Mouse (Mus musculus): Measurements from ENCODE around the gene Gaa. TPM values are rescaled to one million over a fixed set of nuclear protein-coding genes. Genes with fewer than 3 reads are reported as not detected.
"Not testable (repeated sequence)": the region's sequence is repeated elsewhere in the genome, so short reads cannot be mapped to it uniquely, and the experiment has no call there.

Gene Gaa
- polyA plus RNA-seq, 1 experiment from 2014 or later, result 30.8 TPM

DNA sequence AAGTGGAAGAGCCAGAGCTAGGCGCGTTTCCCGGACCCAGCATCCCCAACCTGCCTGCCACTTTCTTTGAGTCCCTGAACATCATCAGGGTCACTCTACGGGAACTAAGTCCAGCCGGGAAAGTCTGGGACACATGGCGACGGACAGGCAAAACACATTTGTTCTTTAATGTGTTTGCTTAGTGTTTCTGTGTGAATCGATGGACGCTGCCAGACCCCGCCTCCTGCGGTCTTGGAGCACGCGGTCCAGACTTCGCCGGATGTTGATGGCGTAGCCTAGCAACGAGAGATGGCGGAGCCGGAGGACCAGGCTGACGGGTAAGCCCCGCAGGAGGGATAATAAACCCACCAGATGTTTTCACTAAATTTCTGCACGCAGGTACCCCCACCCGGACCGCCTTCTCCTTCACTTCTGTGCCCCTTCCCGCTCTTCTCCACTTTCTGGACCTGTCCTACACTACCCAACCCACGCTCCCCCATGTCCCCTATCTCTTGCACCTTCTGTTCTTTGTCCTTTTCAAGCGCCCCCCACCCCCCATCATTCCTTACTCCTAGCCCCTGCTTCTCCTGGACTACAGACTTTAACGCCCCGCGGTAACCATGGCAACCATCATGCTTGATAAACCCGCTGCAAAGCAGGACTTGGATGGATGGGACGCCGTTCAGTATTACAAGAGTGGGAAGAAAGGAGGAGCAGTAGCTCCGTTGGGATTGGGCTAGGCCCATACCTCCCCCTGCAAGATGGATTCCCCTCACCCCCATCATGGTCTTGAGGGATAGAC, 38.7 kb upstream of the Gaa start:
- no peaks in the 10 kb centered on the region for H3K36me3 ChIP-seq (ENCODE audit: control insufficient read depth, insufficient read depth)
- H3K4me1 ChIP-seq (ENCODE audit: control insufficient read depth, low read depth, low read length), result peaks cover 9% of the 10 kb centered on the region
- no peak overlapping the region for H3K9ac ChIP-seq (ENCODE audit: low read depth, low read length)
- H3K4me2 ChIP-seq (ENCODE audit: low read depth, low read length), result peak overlapping the region; percentile 77
- ATAC-seq (ENCODE audit: low read depth), result peak; percentile 53
- peak overlapping the region; percentile 66 for H3K4me3 ChIP-seq (ENCODE audit: low read depth, low read length)
- peaks cover 24% of the 10 kb centered on the region for H3K27me3 ChIP-seq (ENCODE audit: control insufficient read depth, insufficient read depth, low read depth, low read length)
- WGBS (ENCODE audit: insufficient replicate concordance), result 3% methylated on average over 34 of the region's 34 CpGs
- no peak overlapping the region for H3K27ac ChIP-seq (ENCODE audit: low read length)
- H3K9me3 ChIP-seq (replicated peaks; ENCODE audit: control insufficient read depth, low read length), result no peaks in the 10 kb centered on the region

DNA sequence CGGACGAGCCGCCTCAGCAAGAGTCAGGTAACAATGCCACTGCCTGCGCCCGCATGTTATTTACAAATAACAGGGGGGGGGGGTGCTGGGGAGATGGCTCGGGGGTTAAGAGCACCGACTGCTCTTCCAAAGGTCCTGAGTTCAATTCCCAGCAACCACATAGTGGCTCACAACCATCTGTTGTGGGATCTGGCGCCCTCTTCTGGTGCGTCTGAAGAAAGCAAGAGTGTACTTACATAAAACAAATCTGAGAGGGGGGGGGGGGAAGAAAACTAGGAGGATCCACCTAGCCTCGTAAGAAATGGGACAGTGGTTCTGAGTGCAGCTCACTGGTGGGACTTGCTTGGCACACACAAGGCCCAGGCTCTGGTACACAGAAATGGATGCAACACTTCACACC, 32.9 kb upstream of the Gaa start:
- Histone ChIP-seq H3K9ac (ENCODE audit: low read depth, low read length) (no peak overlapping the region), H3K27ac (ENCODE audit: low read length) (no peak overlapping the region), H3K9me3 (replicated peaks; ENCODE audit: control insufficient read depth, low read length) (no peaks in the 10 kb centered on the region), H3K4me1 (ENCODE audit: control insufficient read depth, low read depth, low read length) (peaks cover 2% of the 10 kb centered on the region; the same call in 1 of the 2 replicates), H3K4me3 (ENCODE audit: low read depth, low read length) (no peak overlapping the region), H3K36me3 (ENCODE audit: control insufficient read depth, insufficient read depth) (no peaks in the 10 kb centered on the region), H3K27me3 (ENCODE audit: control insufficient read depth, insufficient read depth, low read depth, low read length) (peaks cover 3% of the 10 kb centered on the region; the same call in 1 of the 2 replicates), H3K4me2 (ENCODE audit: low read depth, low read length) (no peak overlapping the region)
- 75% methylated on average over 10 of the region's 10 CpGs for WGBS (ENCODE audit: insufficient replicate concordance)
- no peak for ATAC-seq (ENCODE audit: low read depth)

DNA sequence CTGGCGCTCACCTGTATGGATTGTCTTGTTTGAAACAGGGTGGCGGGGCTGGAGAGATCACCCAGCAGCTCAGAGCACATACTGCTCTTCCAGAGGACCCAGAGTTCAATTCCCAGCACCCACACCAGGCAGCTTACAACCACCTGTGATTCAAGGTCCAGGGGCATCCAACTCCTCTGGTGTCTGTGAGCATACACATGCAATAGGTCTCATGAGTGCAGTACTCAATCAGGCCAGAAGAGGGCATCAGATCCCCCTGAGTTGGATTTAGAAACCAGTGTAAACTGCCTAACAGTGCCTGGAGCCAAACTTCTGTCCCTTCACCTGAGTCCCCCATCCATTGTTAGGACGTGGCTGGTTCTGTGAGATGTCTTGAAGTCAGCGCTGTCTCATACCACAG, 32.1 kb upstream of the Gaa start:
- Histone ChIP-seq H3K27ac (ENCODE audit: low read length) (no peak overlapping the region), H3K4me3 (ENCODE audit: low read depth, low read length) (no peak overlapping the region), H3K4me1 (ENCODE audit: control insufficient read depth, low read depth, low read length) (peaks cover 2% of the 10 kb centered on the region; the same call in 1 of the 2 replicates), H3K9ac (ENCODE audit: low read depth, low read length) (no peak overlapping the region), H3K27me3 (ENCODE audit: control insufficient read depth, insufficient read depth, low read depth, low read length) (no peaks in the 10 kb centered on the region; the same call in 1 of the 2 replicates), H3K4me2 (ENCODE audit: low read depth, low read length) (no peak overlapping the region), H3K36me3 (ENCODE audit: control insufficient read depth, insufficient read depth) (no peaks in the 10 kb centered on the region), H3K9me3 (replicated peaks; ENCODE audit: control insufficient read depth, low read length) (no peaks in the 10 kb centered on the region)
- ATAC-seq (ENCODE audit: low read depth), result no peak
- WGBS (ENCODE audit: insufficient replicate concordance), result 61% methylated on average over 4 of the region's 4 CpGs

- Histone ChIP-seq H3K9ac (ENCODE audit: low read depth, low read length) (no peak overlapping the region), H3K9me3 (replicated peaks; ENCODE audit: control insufficient read depth, low read length) (no peaks in the 10 kb centered on the region), H3K4me3 (ENCODE audit: low read depth, low read length) (no peak overlapping the region), H3K27ac (ENCODE audit: low read length) (no peak overlapping the region), H3K27me3 (ENCODE audit: control insufficient read depth, insufficient read depth, low read depth, low read length) (no peaks in the 10 kb centered on the region), H3K4me2 (ENCODE audit: low read depth, low read length) (no peak overlapping the region), H3K4me1 (ENCODE audit: control insufficient read depth, low read depth, low read length) (peaks cover 2% of the 10 kb centered on the region; the same call in 1 of the 2 replicates), H3K36me3 (ENCODE audit: control insufficient read depth, insufficient read depth) (no peaks in the 10 kb centered on the region)
- ATAC-seq (ENCODE audit: low read depth), result no peak
- WGBS (ENCODE audit: insufficient replicate concordance), result 28% methylated on average over 8 of the region's 8 CpGs
Measured at GRCm38 (mm10) chr11:119236354-119236753, 31.3 kb upstream of the Gaa start.

DNA sequence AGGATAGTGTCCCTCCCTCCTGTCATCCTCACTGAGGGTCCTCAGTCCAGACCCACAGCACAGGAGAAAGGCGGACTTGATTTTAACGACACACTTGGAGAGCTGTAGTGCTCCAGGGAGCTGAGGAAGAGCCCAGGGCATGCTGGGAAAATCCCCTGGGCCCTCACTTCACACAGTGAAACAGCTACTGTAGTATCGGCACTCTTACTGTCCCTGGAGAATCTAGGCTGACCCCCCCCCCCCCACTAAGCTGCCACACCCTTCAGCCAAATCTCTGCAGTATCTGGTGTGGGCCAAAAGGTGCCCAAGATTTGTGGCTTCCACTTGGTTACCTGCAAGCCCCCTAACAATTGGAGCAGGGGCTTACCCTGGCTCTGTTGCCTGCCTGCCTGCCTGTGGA, 30.7 kb upstream of the Gaa start:
- Histone ChIP-seq H3K9ac (ENCODE audit: low read depth, low read length) (no peak overlapping the region), H3K27me3 (ENCODE audit: control insufficient read depth, insufficient read depth, low read depth, low read length) (no peaks in the 10 kb centered on the region), H3K27ac (ENCODE audit: low read length) (no peak overlapping the region), H3K4me1 (ENCODE audit: control insufficient read depth, low read depth, low read length) (peaks cover 2% of the 10 kb centered on the region; the same call in 1 of the 2 replicates), H3K4me2 (ENCODE audit: low read depth, low read length) (no peak overlapping the region), H3K36me3 (ENCODE audit: control insufficient read depth, insufficient read depth) (no peaks in the 10 kb centered on the region), H3K4me3 (ENCODE audit: low read depth, low read length) (no peak overlapping the region), H3K9me3 (replicated peaks; ENCODE audit: control insufficient read depth, low read length) (no peaks in the 10 kb centered on the region)
- no peak for ATAC-seq (ENCODE audit: low read depth)
- 48% methylated on average over 3 of the region's 3 CpGs for WGBS (ENCODE audit: insufficient replicate concordance)

DNA sequence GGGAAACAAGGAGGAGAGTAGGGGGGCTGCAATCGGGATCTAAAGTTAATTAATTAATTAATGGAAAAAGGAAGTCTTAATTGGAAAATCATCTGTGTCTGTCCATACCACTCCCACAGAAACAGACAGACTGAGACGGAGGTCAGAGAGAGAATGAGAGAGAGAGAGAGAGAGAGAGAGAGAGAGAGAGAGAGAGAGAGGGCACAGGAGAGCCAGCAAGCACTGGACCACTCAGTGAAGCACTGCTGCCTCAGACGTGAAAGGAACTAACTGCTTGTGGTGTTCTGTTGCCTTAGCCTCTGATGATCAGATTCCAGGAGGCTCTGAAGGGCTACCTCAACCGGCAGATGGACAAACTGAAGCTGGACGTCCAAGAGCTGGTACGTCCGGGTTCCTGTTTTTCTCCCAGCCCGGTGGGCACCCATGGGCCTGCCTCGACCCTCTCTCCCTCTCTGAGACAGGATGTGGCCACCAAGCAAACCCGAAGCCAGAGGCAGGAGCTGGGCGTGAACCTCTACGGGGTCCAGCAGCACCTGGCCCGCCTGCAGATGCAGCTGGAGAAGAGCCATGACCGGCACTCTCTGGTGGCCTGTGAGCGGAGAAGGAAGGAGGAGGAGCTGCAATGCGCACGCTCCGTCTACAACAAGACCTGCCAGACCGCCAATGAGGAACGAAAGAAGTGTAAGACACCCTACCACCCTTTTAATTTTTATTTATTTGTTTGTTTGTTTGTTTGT, 30.0 kb upstream of the Gaa start:
- H3K36me3 ChIP-seq (ENCODE audit: control insufficient read depth, insufficient read depth), result no peaks in the 10 kb centered on the region
- H3K27ac ChIP-seq (ENCODE audit: low read length), result no peak overlapping the region
- WGBS (ENCODE audit: insufficient replicate concordance), result 13% methylated on average over 20 of the region's 20 CpGs
- H3K4me2 ChIP-seq (ENCODE audit: low read depth, low read length), result peak overlapping the region; percentile 60
- H3K9me3 ChIP-seq (replicated peaks; ENCODE audit: control insufficient read depth, low read length), result no peaks in the 10 kb centered on the region
- H3K9ac ChIP-seq (ENCODE audit: low read depth, low read length), result peak overlapping the region; percentile 6; the same call in 1 of the 2 replicates
- ATAC-seq (ENCODE audit: low read depth), result peak; percentile 38; the same call in 1 of the 2 replicates
- peaks cover 2% of the 10 kb centered on the region; the same call in 1 of the 2 replicates for H3K4me1 ChIP-seq (ENCODE audit: control insufficient read depth, low read depth, low read length)
- H3K27me3 ChIP-seq (ENCODE audit: control insufficient read depth, insufficient read depth, low read depth, low read length), result no peaks in the 10 kb centered on the region
- peak overlapping the region; percentile 46 for H3K4me3 ChIP-seq (ENCODE audit: low read depth, low read length)

DNA sequence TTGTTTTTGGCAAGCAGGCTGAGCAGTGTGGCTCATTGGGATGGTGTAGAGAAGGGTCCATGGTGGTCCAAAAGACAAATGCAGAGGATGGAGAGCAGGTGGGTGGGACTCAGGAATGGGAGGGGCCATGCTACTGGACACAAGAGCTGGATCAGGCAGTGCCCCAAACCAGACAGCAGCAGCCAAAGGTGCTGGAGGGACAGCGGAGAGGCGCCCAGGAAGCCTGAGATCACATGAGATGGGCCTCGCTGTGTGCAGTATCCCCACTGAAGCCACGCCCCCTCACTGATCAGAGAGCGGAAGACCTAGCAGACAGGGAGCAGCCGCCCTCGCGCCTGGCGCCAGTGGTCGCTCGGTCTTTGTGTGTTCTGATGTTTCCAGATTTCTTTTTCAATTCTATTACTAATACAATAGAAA, 29.4 kb upstream of the Gaa start:
- WGBS (ENCODE audit: insufficient replicate concordance), result under 1% methylated on average over 11 of the region's 11 CpGs
- H3K9ac ChIP-seq (ENCODE audit: low read depth, low read length), result no peak overlapping the region

GRCm38 (mm10) chr11:119239480-119239879, 28.2 kb upstream of the Gaa start:
- ATAC-seq (ENCODE audit: low read depth), result no peak
- 82% methylated on average over 12 of the region's 12 CpGs for WGBS (ENCODE audit: insufficient replicate concordance)
- H3K4me3 ChIP-seq (ENCODE audit: low read depth, low read length), result no peak overlapping the region

More for the DNA sequence above, 29.4 kb upstream of the Gaa start:
- no peaks in the 10 kb centered on the region for H3K27me3 ChIP-seq (ENCODE audit: control insufficient read depth, insufficient read depth, low read depth, low read length)
- peaks cover 2% of the 10 kb centered on the region; the same call in 1 of the 2 replicates for H3K4me1 ChIP-seq (ENCODE audit: control insufficient read depth, low read depth, low read length)
- H3K4me3 ChIP-seq (ENCODE audit: low read depth, low read length), result peak overlapping the region; percentile 46
- no peaks in the 10 kb centered on the region for H3K9me3 ChIP-seq (replicated peaks; ENCODE audit: control insufficient read depth, low read length)
- no peak overlapping the region for H3K27ac ChIP-seq (ENCODE audit: low read length)
- peak overlapping the region; percentile 60 for H3K4me2 ChIP-seq (ENCODE audit: low read depth, low read length)
- no peaks in the 10 kb centered on the region for H3K36me3 ChIP-seq (ENCODE audit: control insufficient read depth, insufficient read depth)
- peak; percentile 71 for ATAC-seq (ENCODE audit: low read depth)

GRCm38 (mm10) chr11:119245543-119245942, 22.1 kb upstream of the Gaa start:
- not testable (repeated sequence) for ATAC-seq (ENCODE audit: low read depth); H3K9ac ChIP-seq (ENCODE audit: low read depth, low read length); H3K4me2 ChIP-seq (ENCODE audit: low read depth, low read length); H3K4me1 ChIP-seq (ENCODE audit: control insufficient read depth, low read depth, low read length); H3K27ac ChIP-seq (ENCODE audit: low read length); H3K36me3 ChIP-seq (ENCODE audit: control insufficient read depth, insufficient read depth); H3K27me3 ChIP-seq (ENCODE audit: control insufficient read depth, insufficient read depth, low read depth, low read length); H3K4me3 ChIP-seq (ENCODE audit: low read depth, low read length); H3K9me3 ChIP-seq (replicated peaks; ENCODE audit: control insufficient read depth, low read length)
- WGBS (ENCODE audit: insufficient replicate concordance), result 67% methylated on average over 6 of the region's 6 CpGs

More at GRCm38 (mm10) chr11:119239480-119239879, 28.2 kb upstream of the Gaa start:
- Histone ChIP-seq H3K27ac (ENCODE audit: low read length) (no peak overlapping the region), H3K27me3 (ENCODE audit: control insufficient read depth, insufficient read depth, low read depth, low read length) (no peaks in the 10 kb centered on the region), H3K4me2 (ENCODE audit: low read depth, low read length) (no peak overlapping the region), H3K9ac (ENCODE audit: low read depth, low read length) (no peak overlapping the region), H3K9me3 (replicated peaks; ENCODE audit: control insufficient read depth, low read length) (no peaks in the 10 kb centered on the region), H3K4me1 (ENCODE audit: control insufficient read depth, low read depth, low read length) (peaks cover 2% of the 10 kb centered on the region; the same call in 1 of the 2 replicates), H3K36me3 (ENCODE audit: control insufficient read depth, insufficient read depth) (no peaks in the 10 kb centered on the region)

All from liver, embryonic 16.5 days (tissue).